Mouse (Mus musculus): ENCODE measurements around the gene Kif26a. TPM values are rescaled to one million over a fixed set of nuclear protein-coding genes. Genes with fewer than 3 reads are reported as not detected.

The Kif26a gene
- polyA plus RNA-seq, 1 experiment from 2014 or later, result 7.9 TPM

DNA sequence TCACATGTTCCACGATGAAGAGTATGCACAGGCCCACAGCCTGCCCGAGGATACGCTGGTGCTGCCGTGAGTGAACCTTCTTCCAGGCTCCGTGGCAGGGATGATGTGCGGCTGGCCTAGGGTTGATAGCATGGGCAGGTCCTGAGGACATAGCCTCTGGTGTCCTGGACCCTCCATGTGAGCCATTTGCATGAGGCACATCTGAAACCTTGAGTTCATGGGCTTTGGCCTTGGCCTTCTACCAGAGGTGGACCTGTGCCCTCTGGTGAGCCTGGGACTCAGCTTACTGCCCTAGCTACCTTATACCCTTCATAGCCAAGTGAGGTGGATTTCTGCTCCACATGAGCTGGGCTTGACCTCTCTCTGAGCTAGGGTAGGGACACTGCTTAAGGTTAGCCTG is 33.8 kb upstream of the Kif26a start:
- peaks cover 13% of the 10 kb centered on the region for H3K4me1 ChIP-seq
- no peaks in the 10 kb centered on the region for H3K9me3 ChIP-seq (replicated peaks)
- no peaks in the 10 kb centered on the region for H3K27me3 ChIP-seq
- H3K4me2 ChIP-seq (replicated peaks), result no peak overlapping the region
- ATAC-seq (ENCODE audit: insufficient number of reproducible peaks, low FRiP score, low TSS enrichment, low read depth), result no peak
- H3K4me3 ChIP-seq (replicated peaks), result no peak overlapping the region
- no peak overlapping the region for H3K9ac ChIP-seq
- WGBS, result 87% methylated on average over 6 of the region's 6 CpGs
- no peaks in the 10 kb centered on the region for H3K36me3 ChIP-seq
- no peak overlapping the region for H3K27ac ChIP-seq (replicated peaks)

- H3K9me3 ChIP-seq (replicated peaks), result no peaks in the 10 kb centered on the region
- 0 out of 2 replicates have a peak overlapping the region, but pooled peaks have one; percentile 8 for H3K4me2 ChIP-seq (replicated peaks)
- no peak for ATAC-seq (ENCODE audit: insufficient number of reproducible peaks, low FRiP score, low TSS enrichment, low read depth)
- WGBS, result 20% methylated on average over 13 of the region's 13 CpGs
- H3K4me1 ChIP-seq, result peaks cover 12% of the 10 kb centered on the region
- H3K36me3 ChIP-seq, result no peaks in the 10 kb centered on the region
- no peak overlapping the region for H3K4me3 ChIP-seq (replicated peaks)
- no peak overlapping the region for H3K27ac ChIP-seq (replicated peaks)
- no peak overlapping the region for H3K9ac ChIP-seq
- no peaks in the 10 kb centered on the region for H3K27me3 ChIP-seq
Measured at GRCm38 (mm10) chr12:112112686-112113396, 33.2 kb upstream of the Kif26a start.

GRCm38 (mm10) chr12:112113710-112114109 is 32.3 kb upstream of the Kif26a start:
- WGBS, result 12% methylated on average over 7 of the region's 7 CpGs
- no peaks in the 10 kb centered on the region for H3K36me3 ChIP-seq
- H3K9me3 ChIP-seq (replicated peaks), result no peaks in the 10 kb centered on the region
- no peak for ATAC-seq (ENCODE audit: insufficient number of reproducible peaks, low FRiP score, low TSS enrichment, low read depth)
- H3K27me3 ChIP-seq, result no peaks in the 10 kb centered on the region
- H3K4me3 ChIP-seq (replicated peaks), result no peak overlapping the region
- H3K4me1 ChIP-seq, result peaks cover 12% of the 10 kb centered on the region
- H3K4me2 ChIP-seq (replicated peaks), result 0 out of 2 replicates have a peak overlapping the region, but pooled peaks have one; percentile 8
- no peak overlapping the region for H3K27ac ChIP-seq (replicated peaks)
- no peak overlapping the region for H3K9ac ChIP-seq

- WGBS, result 70% methylated on average over 5 of the region's 5 CpGs
- Histone ChIP-seq H3K36me3 (no peaks in the 10 kb centered on the region), H3K27ac (replicated peaks) (peak overlapping the region; percentile 65), H3K4me2 (replicated peaks) (no peak overlapping the region), H3K9me3 (replicated peaks) (no peaks in the 10 kb centered on the region), H3K4me1 (peaks cover 12% of the 10 kb centered on the region), H3K27me3 (no peaks in the 10 kb centered on the region), H3K9ac (no peak overlapping the region), H3K4me3 (replicated peaks) (no peak overlapping the region)
- ATAC-seq (ENCODE audit: insufficient number of reproducible peaks, low FRiP score, low TSS enrichment, low read depth), result no peak
Measured at GRCm38 (mm10) chr12:112117006-112117405, 29.0 kb upstream of the Kif26a start.

DNA sequence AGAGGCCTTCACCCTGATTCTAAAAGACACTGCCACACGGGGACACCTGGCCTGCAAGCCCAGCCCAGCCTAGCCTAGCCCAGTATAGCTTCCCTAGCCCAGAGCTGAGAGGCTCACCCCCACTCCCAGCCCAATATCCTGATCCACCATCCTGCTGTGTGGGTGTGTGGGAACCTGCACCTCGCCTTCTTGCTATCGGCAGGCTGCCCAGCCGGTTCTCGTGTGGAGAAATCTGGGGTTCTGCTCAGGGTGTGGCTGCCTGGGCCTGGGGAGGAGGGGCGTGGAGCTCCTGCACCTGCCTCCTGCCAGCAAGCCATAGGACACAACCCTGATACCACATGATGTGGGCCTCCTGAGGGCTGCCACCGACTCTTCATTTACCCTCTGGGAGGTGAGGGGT is 28.4 kb upstream of the Kif26a start:
- H3K9me3 ChIP-seq (replicated peaks), result no peaks in the 10 kb centered on the region
- WGBS, result 69% methylated on average over 7 of the region's 7 CpGs
- no peak for ATAC-seq (ENCODE audit: insufficient number of reproducible peaks, low FRiP score, low TSS enrichment, low read depth)
- H3K27ac ChIP-seq (replicated peaks), result peak overlapping the region; percentile 65
- H3K9ac ChIP-seq, result no peak overlapping the region
- no peak overlapping the region for H3K4me3 ChIP-seq (replicated peaks)
- no peak overlapping the region for H3K4me2 ChIP-seq (replicated peaks)
- peaks cover 10% of the 10 kb centered on the region for H3K4me1 ChIP-seq
- H3K36me3 ChIP-seq, result no peaks in the 10 kb centered on the region
- H3K27me3 ChIP-seq, result no peaks in the 10 kb centered on the region

DNA sequence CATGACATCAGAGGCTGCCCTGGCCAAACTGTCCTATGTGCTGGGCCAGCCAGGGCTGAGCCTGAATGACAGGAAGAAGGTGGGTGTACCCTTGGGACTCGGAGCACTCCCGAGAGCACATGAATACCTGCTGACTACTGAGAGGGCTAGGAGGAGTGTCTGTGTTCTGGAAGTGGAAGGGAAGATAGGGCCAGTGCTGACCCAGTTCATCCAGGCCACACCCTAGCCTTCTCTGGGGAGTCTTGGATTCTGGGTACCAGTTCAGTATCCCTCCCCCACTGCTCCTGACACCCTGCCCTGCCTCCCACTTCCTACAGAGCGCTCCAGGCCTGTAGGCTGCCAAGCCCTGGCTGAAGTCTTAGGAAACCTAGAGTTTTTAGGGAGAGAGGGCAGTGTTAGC is 24.8 kb upstream of the Kif26a start:
- Histone ChIP-seq H3K4me3 (replicated peaks) (no peak overlapping the region), H3K27me3 (no peaks in the 10 kb centered on the region), H3K9ac (no peak overlapping the region), H3K36me3 (no peaks in the 10 kb centered on the region), H3K4me1 (no peaks in the 10 kb centered on the region; the same call in 1 of the 2 replicates), H3K27ac (replicated peaks) (no peak overlapping the region), H3K4me2 (replicated peaks) (no peak overlapping the region), H3K9me3 (replicated peaks) (no peaks in the 10 kb centered on the region)
- no peak for ATAC-seq (ENCODE audit: insufficient number of reproducible peaks, low FRiP score, low TSS enrichment, low read depth)
- WGBS, result 72% methylated on average over 3 of the region's 3 CpGs

- no peak overlapping the region for H3K4me2 ChIP-seq (replicated peaks)
- peaks cover 2% of the 10 kb centered on the region for H3K27me3 ChIP-seq
- 46% methylated on average over 14 of the region's 14 CpGs for WGBS
- no peaks in the 10 kb centered on the region for H3K9me3 ChIP-seq (replicated peaks)
- no peaks in the 10 kb centered on the region for H3K36me3 ChIP-seq
- H3K4me3 ChIP-seq (replicated peaks), result no peak overlapping the region
- peaks cover 33% of the 10 kb centered on the region for H3K4me1 ChIP-seq
- H3K9ac ChIP-seq, result no peak overlapping the region
- peak overlapping the region; percentile 58 for H3K27ac ChIP-seq (replicated peaks)
- ATAC-seq (ENCODE audit: insufficient number of reproducible peaks, low FRiP score, low TSS enrichment, low read depth), result 0 out of 2 replicates have a peak, but pooled peaks have one; percentile 31
Measured at GRCm38 (mm10) chr12:112125903-112126302, 20.1 kb upstream of the Kif26a start.

- no peaks in the 10 kb centered on the region for H3K9me3 ChIP-seq (replicated peaks)
- no peaks in the 10 kb centered on the region for H3K36me3 ChIP-seq
- H3K9ac ChIP-seq, result no peak overlapping the region
- peaks cover 35% of the 10 kb centered on the region for H3K4me1 ChIP-seq
- no peak overlapping the region for H3K27ac ChIP-seq (replicated peaks)
- no peak for ATAC-seq (ENCODE audit: insufficient number of reproducible peaks, low FRiP score, low TSS enrichment, low read depth)
- H3K4me2 ChIP-seq (replicated peaks), result no peak overlapping the region
- WGBS, result 62% methylated on average over 14 of the region's 14 CpGs
- peaks cover 12% of the 10 kb centered on the region for H3K27me3 ChIP-seq
- H3K4me3 ChIP-seq (replicated peaks), result no peak overlapping the region
Measured at GRCm38 (mm10) chr12:112126931-112127635, 18.9 kb upstream of the Kif26a start.

GRCm38 (mm10) chr12:112128526-112128925 is 17.5 kb upstream of the Kif26a start:
- peak overlapping the region; percentile 71 for H3K27ac ChIP-seq (replicated peaks)
- H3K4me1 ChIP-seq, result peaks cover 38% of the 10 kb centered on the region
- 77% methylated on average over 4 of the region's 4 CpGs for WGBS
- H3K9me3 ChIP-seq (replicated peaks), result no peaks in the 10 kb centered on the region
- ATAC-seq (ENCODE audit: insufficient number of reproducible peaks, low FRiP score, low TSS enrichment, low read depth), result no peak
- no peaks in the 10 kb centered on the region for H3K36me3 ChIP-seq
- H3K4me2 ChIP-seq (replicated peaks), result no peak overlapping the region
- no peak overlapping the region for H3K4me3 ChIP-seq (replicated peaks)
- H3K9ac ChIP-seq, result no peak overlapping the region
- H3K27me3 ChIP-seq, result peaks cover 16% of the 10 kb centered on the region

DNA sequence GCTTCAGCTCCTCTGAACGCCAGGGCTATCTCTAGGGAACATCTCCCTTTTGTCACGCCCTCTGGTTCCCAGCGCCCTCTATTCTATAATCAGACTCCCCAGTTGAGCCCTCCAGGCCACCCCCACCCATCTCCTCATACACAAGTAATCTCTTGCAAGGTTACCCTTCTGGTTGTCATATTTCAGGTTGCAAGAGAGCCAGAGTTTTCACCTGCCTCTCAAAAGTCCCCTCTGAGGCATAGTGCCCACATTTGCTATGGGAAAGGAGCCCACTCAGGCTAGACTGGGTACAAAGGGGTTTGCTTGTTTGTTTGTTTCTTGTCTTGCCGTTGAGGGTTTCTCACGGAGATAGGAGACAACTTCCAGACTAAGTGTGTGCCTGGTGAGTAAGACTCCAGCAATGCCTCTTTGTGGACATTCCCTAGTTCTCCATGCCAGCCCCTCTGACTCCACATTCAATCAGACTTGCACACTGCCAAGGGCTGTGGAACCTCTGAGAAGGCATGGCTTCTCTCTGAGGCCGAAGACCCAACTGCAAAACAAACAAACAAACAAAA is 16.6 kb upstream of the Kif26a start:
- no peak overlapping the region for H3K4me3 ChIP-seq (replicated peaks)
- no peaks in the 10 kb centered on the region for H3K36me3 ChIP-seq
- no peak for ATAC-seq (ENCODE audit: insufficient number of reproducible peaks, low FRiP score, low TSS enrichment, low read depth)
- peak overlapping the region; percentile 71 for H3K27ac ChIP-seq (replicated peaks)
- WGBS, result 46% methylated on average over 6 of the region's 6 CpGs
- H3K9ac ChIP-seq, result no peak overlapping the region
- peak overlapping the region; percentile 85; the same call in 1 of the 2 replicates for H3K4me2 ChIP-seq (replicated peaks)
- peaks cover 16% of the 10 kb centered on the region for H3K27me3 ChIP-seq
- H3K4me1 ChIP-seq, result peaks cover 39% of the 10 kb centered on the region
- no peaks in the 10 kb centered on the region for H3K9me3 ChIP-seq (replicated peaks)

DNA sequence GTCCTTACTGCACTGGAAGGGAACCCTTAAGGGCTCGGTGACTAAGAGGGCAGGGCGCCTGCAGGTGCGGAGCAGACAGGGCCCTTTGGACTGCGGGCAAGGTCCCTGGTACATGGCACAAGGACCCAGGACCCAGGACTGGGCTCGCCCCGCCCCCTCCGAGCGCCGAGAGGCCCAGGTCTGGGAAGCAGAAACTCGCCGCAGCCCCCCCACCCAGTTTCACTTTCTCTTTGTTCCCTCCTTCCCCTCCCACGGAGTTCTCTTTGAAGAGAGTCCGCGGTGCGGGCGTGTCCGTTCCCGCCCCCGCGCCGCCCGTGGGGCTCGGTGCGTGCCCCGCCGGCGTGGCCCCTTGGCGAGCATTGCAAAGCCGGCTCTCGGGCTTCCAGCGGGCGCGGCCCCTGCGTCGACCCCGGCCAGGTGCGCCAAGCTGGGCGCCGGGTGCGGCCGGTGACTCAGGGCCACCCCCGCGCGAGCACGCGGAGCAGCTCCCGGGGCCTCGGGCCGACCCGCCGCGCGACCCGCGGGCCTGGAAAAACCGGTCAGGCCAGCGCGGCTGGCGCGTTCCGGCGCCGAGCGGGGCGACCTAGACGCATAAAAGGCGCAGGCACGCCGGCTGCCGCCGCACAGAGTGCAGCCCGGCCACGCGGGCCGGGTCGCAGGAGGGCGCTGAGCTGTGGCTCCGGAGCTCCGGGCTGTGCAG is 15.7 kb upstream of the Kif26a start:
- peaks cover 39% of the 10 kb centered on the region for H3K4me1 ChIP-seq
- peak overlapping the region; percentile 85 for H3K4me2 ChIP-seq (replicated peaks)
- H3K4me3 ChIP-seq (replicated peaks), result peak overlapping the region; percentile 64
- H3K27ac ChIP-seq (replicated peaks), result peak overlapping the region; percentile 71
- H3K27me3 ChIP-seq, result peaks cover 16% of the 10 kb centered on the region
- ATAC-seq (ENCODE audit: insufficient number of reproducible peaks, low FRiP score, low TSS enrichment, low read depth), result peak; percentile 36
- no peaks in the 10 kb centered on the region for H3K9me3 ChIP-seq (replicated peaks)
- WGBS, result under 1% methylated on average over 78 of the region's 79 CpGs
- no peaks in the 10 kb centered on the region for H3K36me3 ChIP-seq
- H3K9ac ChIP-seq, result peak overlapping the region; percentile 39
